Mouse (Mus musculus): Measurements from ENCODE around the gene Ncan.
"Not testable (repeated sequence)": the region's sequence is repeated elsewhere in the genome, so short reads cannot be mapped to it uniquely, and the experiment has no call there.

Ncan gene

GRCm38 (mm10) chr8:70084191-70085065 lies 36.2 kb downstream of the Ncan start:
- in situ Hi-C loops (cut with MboI, MseI): no loop called here

GRCm38 (mm10) chr8:70083285-70083684 lies 37.4 kb downstream of the Ncan start, which contains the start of gene Hapln4:
Gene Hapln4 (plus strand): TSS chr8:70083457.
- in situ Hi-C loops (cut with MboI, MseI): no loop called here

- in situ Hi-C loops (cut with MboI, MseI): no loop called here
These were observed 38.7 kb downstream of the Ncan start for GRCm38 (mm10) chr8:70081976-70082375.

- in situ Hi-C loops (cut with MboI, MseI): no loop called here
These were observed 47.0 kb downstream of the Ncan start for GRCm38 (mm10) chr8:70073682-70074081.

GRCm38 (mm10) chr8:70073120-70073519 lies 47.6 kb downstream of the Ncan start:
- in situ Hi-C loops (cut with MboI, MseI): no loop called here

- in situ Hi-C loops (cut with MboI, MseI): no loop called here
These were observed 48.1 kb downstream of the Ncan start, which contains the start of gene Tm6sf2 for GRCm38 (mm10) chr8:70072441-70073069. Gene Tm6sf2 (plus strand): TSS chr8:70072924.

GRCm38 (mm10) chr8:70071836-70072440 lies 48.7 kb downstream of the Ncan start:
- in situ Hi-C loops (cut with MboI, MseI): no loop called here

- in situ Hi-C loops (cut with MboI, MseI): no loop called here
These were observed 63.0 kb downstream of the Ncan start for GRCm38 (mm10) chr8:70057721-70058120.

GRCm38 (mm10) chr8:70050434-70050833 lies 70.2 kb downstream of the Ncan start:
- in situ Hi-C loops (cut with MboI, MseI): not testable (repeated sequence)

- in situ Hi-C loops (cut with MboI, MseI): no loop called here
These were observed 71.0 kb downstream of the Ncan start for GRCm38 (mm10) chr8:70049662-70050061.

- in situ Hi-C loops (cut with MboI, MseI): no loop called here
These were observed 76.7 kb downstream of the Ncan start for GRCm38 (mm10) chr8:70043996-70044395.
